ENCODE assay signal across 30 mouse cellular contexts in the genomic region with DNA sequence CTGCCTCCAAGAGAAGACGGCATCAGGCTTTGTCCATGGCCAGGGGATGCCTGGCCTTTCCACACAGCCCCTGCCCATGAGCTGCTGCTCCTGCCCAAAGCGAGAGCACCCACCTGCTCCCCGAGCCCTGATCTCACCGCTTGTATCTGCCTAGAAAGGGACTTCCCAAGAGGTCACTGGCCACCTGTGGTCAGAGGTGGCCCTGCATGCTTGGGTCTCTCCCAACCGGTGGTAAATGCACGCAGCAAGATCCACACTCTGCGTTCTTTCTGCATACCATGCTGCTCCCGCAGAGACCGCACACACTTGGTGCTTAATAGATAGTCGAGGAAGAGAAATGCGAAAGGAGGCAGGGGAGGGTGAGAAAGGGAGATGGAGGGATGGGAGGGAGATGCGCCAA.
A peak's percentile ranks its signal among the peaks of the same experiment; 100 is the strongest.
DNase-seq lines count a peak whose midpoint lies in the region; ATAC-seq and TF ChIP-seq lines count a peak whose summit lies in the region.
"Had no signal": no experiment of that assay in that cellular context is flagged by ENCODE, and none has a peak within 500 bp of the region (broad histone marks: within the 10 kb centered on the region; RNA-seq: fewer than 3 reads in every experiment).

No protein-coding gene starts in this region.

- 57% methylated on average over 12 of the region's 12 CpGs for WGBS in lung, postnatal 0 days
- WGBS in lung, adult 2 months: 72% methylated on average over 12 of the region's 12 CpGs
- WGBS in liver, embryonic 12.5 days (ENCODE audit: insufficient replicate concordance): 72% methylated on average over 12 of the region's 12 CpGs
- 70% methylated on average over 12 of the region's 12 CpGs for WGBS in liver, postnatal 0 days (ENCODE audit: insufficient replicate concordance)
- WGBS in forebrain, embryonic 12.5 days: 84% methylated on average over 12 of the region's 12 CpGs

- ATAC-seq in lung, postnatal 0 days: no peak
- no peak for ATAC-seq in liver, embryonic 12.5 days
- peak; percentile 33 for ATAC-seq in liver, postnatal 0 days
- ATAC-seq in forebrain, embryonic 12.5 days (ENCODE audit: low FRiP score): no peak
- ATAC-seq: activated CD4-positive, CD25-positive, alpha-beta regulatory T cell, adult 4 months; forebrain, embryonic 13.5 days had no signal

- no peaks in the 10 kb centered on the region for H3K9me3 ChIP-seq in lung, postnatal 0 days (ENCODE audit: low read length)
- H3K9me3 ChIP-seq in liver, embryonic 12.5 days (replicated peaks): no peaks in the 10 kb centered on the region
- H3K9me3 ChIP-seq in liver, postnatal 0 days (ENCODE audit: low read length): no peaks in the 10 kb centered on the region
- no peaks in the 10 kb centered on the region for H3K9me3 ChIP-seq in forebrain, embryonic 12.5 days
- H3K9me3 ChIP-seq: forebrain, embryonic 13.5 days; hindbrain, embryonic 13.5 days; limb, embryonic 12.5 days; midbrain, embryonic 10.5 days; neural tube, embryonic 12.5 days had no signal

- no peak overlapping the region for H3K27ac ChIP-seq in lung, postnatal 0 days (ENCODE audit: low read length)
- H3K27ac ChIP-seq in liver, embryonic 12.5 days: peak overlapping the region; percentile 63
- H3K27ac ChIP-seq in liver, postnatal 0 days (ENCODE audit: low read depth): peak overlapping the region; percentile 90
- no peak overlapping the region for H3K27ac ChIP-seq in forebrain, embryonic 12.5 days
- H3K27ac ChIP-seq: forebrain, embryonic 13.5 days; hindbrain, embryonic 13.5 days; left cerebral cortex, adult 2 months; limb, embryonic 12.5 days; midbrain, embryonic 10.5 days; neural tube, embryonic 12.5 days had no signal

- 0 out of 2 replicates have a peak, but pooled peaks cover 3% of the 10 kb centered on the region for H3K4me1 ChIP-seq in lung, postnatal 0 days (ENCODE audit: insufficient read depth, low read depth, low read length)
- H3K4me1 ChIP-seq in lung, adult 2 months (ENCODE audit: control insufficient read depth, insufficient read depth, low read length): no peaks in the 10 kb centered on the region
- peaks cover 62% of the 10 kb centered on the region for H3K4me1 ChIP-seq in liver, embryonic 12.5 days
- peaks cover 33% of the 10 kb centered on the region for H3K4me1 ChIP-seq in liver, postnatal 0 days (ENCODE audit: insufficient read depth)
- peaks cover 8% of the 10 kb centered on the region; the same call in 1 of the 2 replicates for H3K4me1 ChIP-seq in forebrain, embryonic 12.5 days
- H3K4me1 ChIP-seq: forebrain, embryonic 13.5 days; limb, embryonic 12.5 days had no signal

- TF ChIP-seq CTCF in lung, postnatal 0 days (IDR thresholded peaks at IDR 0.05): peak; percentile 18; the same call in 1 of the 2 replicates
- no peak for TF ChIP-seq CTCF in lung, adult 2 months (IDR thresholded peaks at IDR 0.05; ENCODE audit: insufficient read depth, low read length)
- TF ChIP-seq CTCF in liver, postnatal 0 days (IDR thresholded peaks at IDR 0.05; ENCODE audit: low read depth): peak; percentile 33

- no peak overlapping the region for H3K9ac ChIP-seq in lung, postnatal 0 days (replicated peaks; ENCODE audit: low read depth)
- H3K9ac ChIP-seq in liver, embryonic 12.5 days: 0 out of 2 replicates have a peak overlapping the region, but pooled peaks have one; percentile 3
- H3K9ac ChIP-seq in liver, postnatal 0 days (replicated peaks): peak overlapping the region; percentile 21; the same call in 1 of the 2 replicates
- no peak overlapping the region for H3K9ac ChIP-seq in forebrain, embryonic 12.5 days
- H3K9ac ChIP-seq: hindbrain, embryonic 13.5 days; limb, embryonic 12.5 days; neural tube, embryonic 12.5 days had no signal

- TF ChIP-seq EP300 in lung, postnatal 0 days (IDR thresholded peaks at IDR 0.05): no peak
- no peak for TF ChIP-seq EP300 in liver, postnatal 0 days (IDR thresholded peaks at IDR 0.05; ENCODE audit: low read depth)

- no peak for TF ChIP-seq POLR2A in lung, adult 2 months (IDR thresholded peaks at IDR 0.05; ENCODE audit: borderline replicate concordance, extremely low read depth, low read depth, low read length)

- H3K4me2 ChIP-seq in lung, postnatal 0 days (replicated peaks; ENCODE audit: low read depth, low read length): no peak overlapping the region
- 0 out of 2 replicates have a peak overlapping the region, but pooled peaks have one; percentile 26 for H3K4me2 ChIP-seq in liver, embryonic 12.5 days
- peak overlapping the region; percentile 60 for H3K4me2 ChIP-seq in liver, postnatal 0 days (ENCODE audit: low read depth, low read length)
- H3K4me2 ChIP-seq in forebrain, embryonic 12.5 days: no peak overlapping the region
- H3K4me2 ChIP-seq: forebrain, embryonic 13.5 days; heart, embryonic 11.5 days; hindbrain, embryonic 13.5 days; limb, embryonic 12.5 days; neural tube, embryonic 12.5 days had no signal

- no peak overlapping the region for H3K4me3 ChIP-seq in lung, postnatal 0 days (ENCODE audit: low read depth, low read length)
- H3K4me3 ChIP-seq in lung, adult 2 months (replicated peaks; ENCODE audit: extremely low read depth, low read depth, low read length): no peak overlapping the region
- peak overlapping the region; percentile 14; the same call in 1 of the 2 replicates for H3K4me3 ChIP-seq in liver, embryonic 12.5 days
- peak overlapping the region; percentile 32 for H3K4me3 ChIP-seq in liver, postnatal 0 days (ENCODE audit: low read depth, low read length)
- no peak overlapping the region for H3K4me3 ChIP-seq in forebrain, embryonic 12.5 days (replicated peaks)
- H3K4me3 ChIP-seq: erythroblast, embryonic 14.5 days; forebrain, embryonic 13.5 days; hindbrain, embryonic 13.5 days; left cerebral cortex, adult 2 months; limb, embryonic 12.5 days; midbrain, embryonic 10.5 days; myocyte; neural tube, embryonic 12.5 days had no signal

- H3K27me3 ChIP-seq in lung, postnatal 0 days (replicated peaks; ENCODE audit: insufficient read depth, low read length): no peaks in the 10 kb centered on the region
- peaks cover 9% of the 10 kb centered on the region; the same call in 1 of the 2 replicates for H3K27me3 ChIP-seq in liver, embryonic 12.5 days (replicated peaks)
- no peaks in the 10 kb centered on the region for H3K27me3 ChIP-seq in liver, postnatal 0 days (ENCODE audit: insufficient read depth, low read length)
- peaks cover 39% of the 10 kb centered on the region for H3K27me3 ChIP-seq in forebrain, embryonic 12.5 days
- H3K27me3 ChIP-seq: CH12.LX had no signal

- peak; percentile 17 for DNase-seq in kidney, adult 18-20 months
- no peak for DNase-seq in kidney, postnatal 36 days
- DNase-seq in lung, postnatal 0 days (ENCODE audit: low spot score): no peak
- no peak for DNase-seq in lung, adult 2 months
- DNase-seq in liver, postnatal 0 days: no peak
- no peak for DNase-seq in layer of hippocampus, adult 11-12 months (ENCODE audit: low spot score)
- DNase-seq: adrenal gland, adult 2 months; cerebellum, adult 2 months; cerebellum, postnatal 14 days; gastrocnemius, postnatal 14 days; heart, postnatal 4 days; kidney, adult 9 months; lung, embryonic 14.5 days; right cerebral cortex, adult 18-20 months; spleen, adult 18-20 months; thymus, adult 2 months; thymus, postnatal 36 days had no signal

- no peaks in the 10 kb centered on the region for H3K36me3 ChIP-seq in lung, postnatal 0 days (ENCODE audit: insufficient read depth, low read length)
- H3K36me3 ChIP-seq in liver, embryonic 12.5 days: no peaks in the 10 kb centered on the region
- H3K36me3 ChIP-seq in liver, postnatal 0 days (replicated peaks; ENCODE audit: insufficient read depth, low read length): no peaks in the 10 kb centered on the region
- H3K36me3 ChIP-seq in forebrain, embryonic 12.5 days (replicated peaks): no peaks in the 10 kb centered on the region
- H3K36me3 ChIP-seq: hindbrain, embryonic 13.5 days; limb, embryonic 12.5 days; midbrain, embryonic 10.5 days; neural tube, embryonic 12.5 days had no signal

Comparison
In these comparisons a context has a peak if more than half of its experiments do, and no peak if none do; other contexts are left out.
1. H3K27ac ChIP-seq: peak in liver, embryonic 12.5 days (single experiment) and liver, postnatal 0 days (single experiment); none in lung, postnatal 0 days (single experiment) and forebrain, embryonic 12.5 days (single experiment).
2. H3K4me2 ChIP-seq: peak in liver, embryonic 12.5 days (single experiment) and liver, postnatal 0 days (single experiment); none in lung, postnatal 0 days (single experiment) and forebrain, embryonic 12.5 days (single experiment).
3. H3K4me3 ChIP-seq: peak in liver, embryonic 12.5 days (single experiment) and liver, postnatal 0 days (single experiment); none in lung, postnatal 0 days (single experiment), lung, adult 2 months (single experiment) and forebrain, embryonic 12.5 days (single experiment).
4. H3K9ac ChIP-seq: peak in liver, embryonic 12.5 days (single experiment) and liver, postnatal 0 days (single experiment); none in lung, postnatal 0 days (single experiment) and forebrain, embryonic 12.5 days (single experiment).